Mouse (Mus musculus): ENCODE results near the gene Map7d2.
"Not testable (repeated sequence)": the region's sequence is repeated elsewhere in the genome, so short reads cannot be mapped to it uniquely, and the experiment has no call there.

Gene Map7d2

GRCm38 (mm10) chrX:159414130-159414828, at the start of gene Map7d2:
Gene Map7d2 (plus strand): TSS chrX:159414572.
- peak; percentile 59 for DNase-seq (ENCODE audit: low spot score)

- DNase-seq (ENCODE audit: low spot score), result peak; percentile 82
These were observed 42.3 kb upstream of the Map7d2 start, which contains the start of gene Eif1ax for GRCm38 (mm10) chrX:159371831-159372752. Gene Eif1ax (plus strand): TSS chrX:159372178.

GRCm38 (mm10) chrX:159372753-159373144, 41.6 kb upstream of the Map7d2 start:
- DNase-seq (ENCODE audit: low spot score), result no peak

GRCm38 (mm10) chrX:159387105-159387504, 27.3 kb upstream of the Map7d2 start:
- DNase-seq (ENCODE audit: low spot score), result no peak

- no peak for DNase-seq (ENCODE audit: low spot score)
These were observed 25.4 kb upstream of the Map7d2 start for GRCm38 (mm10) chrX:159388953-159389352.

- no peak for DNase-seq (ENCODE audit: low spot score)
These were observed 23.9 kb upstream of the Map7d2 start for GRCm38 (mm10) chrX:159390347-159390962.

GRCm38 (mm10) chrX:159391239-159391638, 23.1 kb upstream of the Map7d2 start:
- no peak for DNase-seq (ENCODE audit: low spot score)

GRCm38 (mm10) chrX:159409253-159409652, 5.1 kb upstream of the Map7d2 start:
- no peak for DNase-seq (ENCODE audit: low spot score)

- peak; percentile 55 for DNase-seq (ENCODE audit: low spot score)
These were observed 679 bp downstream of the Map7d2 start for GRCm38 (mm10) chrX:159414829-159415673.

- not testable (repeated sequence) for DNase-seq (ENCODE audit: low spot score)
These were observed 16.1 kb downstream of the Map7d2 start for GRCm38 (mm10) chrX:159430507-159430906.

GRCm38 (mm10) chrX:159442128-159442527, 27.8 kb downstream of the Map7d2 start:
- DNase-seq (ENCODE audit: low spot score), result no peak

- no peak for DNase-seq (ENCODE audit: low spot score)
These were observed 32.8 kb downstream of the Map7d2 start for GRCm38 (mm10) chrX:159447133-159447532.

- no peak for DNase-seq (ENCODE audit: low spot score)
These were observed 44.8 kb downstream of the Map7d2 start for GRCm38 (mm10) chrX:159459006-159459654.

GRCm38 (mm10) chrX:159474799-159475198, 60.4 kb downstream of the Map7d2 start:
- DNase-seq (ENCODE audit: low spot score), result no peak

- DNase-seq (ENCODE audit: low spot score), result not testable (repeated sequence)
These were observed 64.0 kb downstream of the Map7d2 start for GRCm38 (mm10) chrX:159478243-159478940.

- DNase-seq (ENCODE audit: low spot score), result no peak
These were observed 69.9 kb downstream of the Map7d2 start for GRCm38 (mm10) chrX:159484247-159484646.

GRCm38 (mm10) chrX:159503181-159503580, 88.8 kb downstream of the Map7d2 start:
- no peak for DNase-seq (ENCODE audit: low spot score)

- DNase-seq (ENCODE audit: low spot score), result no peak
These were observed 94.1 kb downstream of the Map7d2 start for GRCm38 (mm10) chrX:159508331-159509036.

GRCm38 (mm10) chrX:159509042-159509441, 94.7 kb downstream of the Map7d2 start:
- DNase-seq (ENCODE audit: low spot score), result no peak

Data from testis, postnatal 14 days (tissue).